Mouse (Mus musculus): Measurements from ENCODE around the gene Fkbp9. TPM values are rescaled to one million over a fixed set of nuclear protein-coding genes. Genes with fewer than 3 reads are reported as not detected.
"Not testable (repeated sequence)": the region's sequence is repeated elsewhere in the genome, so short reads cannot be mapped to it uniquely, and the experiment has no call there.

Gene Fkbp9
- total and polyA plus RNA-seq, 2 experiments from 2014 or later = 90.2 to 123 TPM

DNA sequence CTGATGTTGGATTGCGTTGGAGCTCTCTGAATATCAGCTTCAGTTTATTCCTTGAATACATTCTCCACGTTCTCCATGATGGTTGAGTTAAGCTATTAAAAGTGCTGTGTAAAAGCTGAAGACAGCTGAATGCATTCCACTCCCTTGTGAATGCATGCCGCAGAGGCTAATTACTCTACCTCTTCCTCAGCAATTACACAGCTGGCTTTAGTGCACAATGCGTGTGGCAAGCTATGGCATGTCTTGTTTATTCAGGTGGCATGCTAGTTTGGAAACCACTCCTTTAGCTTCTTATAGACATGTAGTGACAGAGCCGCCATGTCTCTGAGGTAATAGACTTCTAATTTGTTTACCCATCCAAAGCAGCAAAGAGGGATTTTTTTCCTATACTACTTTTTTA, 24.9 kb downstream of the Fkbp9 start:
- TF ChIP-seq CTCF (IDR thresholded peaks at IDR 0.05; ENCODE audit: low read depth) = no peak
- no peak for TF ChIP-seq EP300 (IDR thresholded peaks at IDR 0.05; ENCODE audit: low read depth)
- H3K36me3 ChIP-seq (replicated peaks; ENCODE audit: control insufficient read depth, insufficient read depth, low read length) = peaks cover 43% of the 10 kb centered on the region
- H3K9ac ChIP-seq (replicated peaks; ENCODE audit: low read depth, low read length) = no peak overlapping the region
- no peak for DNase-seq (ENCODE audit: low spot score)
- 65% methylated on average over 5 of the region's 5 CpGs for WGBS
- H3K4me1 ChIP-seq (ENCODE audit: control insufficient read depth, insufficient read depth) = no peaks in the 10 kb centered on the region
- H3K4me2 ChIP-seq (ENCODE audit: low read depth, low read length) = no peak overlapping the region
- ATAC-seq (ENCODE audit: insufficient read depth, low read depth) = no peak
- no peaks in the 10 kb centered on the region for H3K27me3 ChIP-seq (ENCODE audit: control insufficient read depth, insufficient read depth, low read length)
- H3K9me3 ChIP-seq (replicated peaks; ENCODE audit: control insufficient read depth, low read length) = no peaks in the 10 kb centered on the region
- H3K27ac ChIP-seq (ENCODE audit: low read depth) = no peak overlapping the region
- no peak overlapping the region for H3K4me3 ChIP-seq (ENCODE audit: low read depth, low read length)

- H3K9ac ChIP-seq (replicated peaks; ENCODE audit: low read depth, low read length) = no peak overlapping the region
- TF ChIP-seq CTCF (IDR thresholded peaks at IDR 0.05; ENCODE audit: low read depth) (no peak), EP300 (IDR thresholded peaks at IDR 0.05; ENCODE audit: low read depth) (no peak)
- ATAC-seq (ENCODE audit: insufficient read depth, low read depth) = 0 out of 2 replicates have a peak, but pooled peaks have one; percentile 41
Measured at GRCm38 (mm10) chr6:56860205-56860848, 28.5 kb downstream of the Fkbp9 start.

GRCm38 (mm10) chr6:56866899-56867298, 35.0 kb downstream of the Fkbp9 start:
- 100% methylated on average over 1 of the region's 1 CpGs for WGBS

More at GRCm38 (mm10) chr6:56860205-56860848, 28.5 kb downstream of the Fkbp9 start:
- Histone ChIP-seq H3K4me3 (ENCODE audit: low read depth, low read length) (no peak overlapping the region), H3K27ac (ENCODE audit: low read depth) (no peak overlapping the region; the same call in 1 of the 2 replicates), H3K9me3 (replicated peaks; ENCODE audit: control insufficient read depth, low read length) (no peaks in the 10 kb centered on the region), H3K4me1 (ENCODE audit: control insufficient read depth, insufficient read depth) (no peaks in the 10 kb centered on the region), H3K36me3 (replicated peaks; ENCODE audit: control insufficient read depth, insufficient read depth, low read length) (peaks cover 37% of the 10 kb centered on the region), H3K4me2 (ENCODE audit: low read depth, low read length) (no peak overlapping the region), H3K27me3 (ENCODE audit: control insufficient read depth, insufficient read depth, low read length) (no peaks in the 10 kb centered on the region)
- no peak for DNase-seq (ENCODE audit: low spot score)
- WGBS = 74% methylated on average over 8 of the region's 8 CpGs

GRCm38 (mm10) chr6:56868565-56868964, 36.7 kb downstream of the Fkbp9 start:
- 53% methylated on average over 8 of the region's 8 CpGs for WGBS
- H3K36me3 ChIP-seq (replicated peaks; ENCODE audit: control insufficient read depth, insufficient read depth, low read length) = peaks cover 26% of the 10 kb centered on the region
- no peaks in the 10 kb centered on the region for H3K4me1 ChIP-seq (ENCODE audit: control insufficient read depth, insufficient read depth)
- TF ChIP-seq CTCF (IDR thresholded peaks at IDR 0.05; ENCODE audit: low read depth) (no peak), EP300 (IDR thresholded peaks at IDR 0.05; ENCODE audit: low read depth) (no peak)
- H3K27ac ChIP-seq (ENCODE audit: low read depth) = no peak overlapping the region
- no peak overlapping the region for H3K4me3 ChIP-seq (ENCODE audit: low read depth, low read length)
- H3K9me3 ChIP-seq (replicated peaks; ENCODE audit: control insufficient read depth, low read length) = no peaks in the 10 kb centered on the region
- H3K9ac ChIP-seq (replicated peaks; ENCODE audit: low read depth, low read length) = no peak overlapping the region
- ATAC-seq (ENCODE audit: insufficient read depth, low read depth) (no peak), DNase-seq (ENCODE audit: low spot score) (no peak)
- no peak overlapping the region for H3K4me2 ChIP-seq (ENCODE audit: low read depth, low read length)
- H3K27me3 ChIP-seq (ENCODE audit: control insufficient read depth, insufficient read depth, low read length) = no peaks in the 10 kb centered on the region

More at GRCm38 (mm10) chr6:56866899-56867298, 35.0 kb downstream of the Fkbp9 start:
- not testable (repeated sequence) for H3K4me3 ChIP-seq (ENCODE audit: low read depth, low read length); H3K4me1 ChIP-seq (ENCODE audit: control insufficient read depth, insufficient read depth); H3K9ac ChIP-seq (replicated peaks; ENCODE audit: low read depth, low read length); ATAC-seq (ENCODE audit: insufficient read depth, low read depth); H3K27me3 ChIP-seq (ENCODE audit: control insufficient read depth, insufficient read depth, low read length); DNase-seq (ENCODE audit: low spot score); H3K27ac ChIP-seq (ENCODE audit: low read depth); H3K4me2 ChIP-seq (ENCODE audit: low read depth, low read length); H3K9me3 ChIP-seq (replicated peaks; ENCODE audit: control insufficient read depth, low read length)
- H3K36me3 ChIP-seq (replicated peaks; ENCODE audit: control insufficient read depth, insufficient read depth, low read length) = peaks cover 27% of the 10 kb centered on the region

DNA sequence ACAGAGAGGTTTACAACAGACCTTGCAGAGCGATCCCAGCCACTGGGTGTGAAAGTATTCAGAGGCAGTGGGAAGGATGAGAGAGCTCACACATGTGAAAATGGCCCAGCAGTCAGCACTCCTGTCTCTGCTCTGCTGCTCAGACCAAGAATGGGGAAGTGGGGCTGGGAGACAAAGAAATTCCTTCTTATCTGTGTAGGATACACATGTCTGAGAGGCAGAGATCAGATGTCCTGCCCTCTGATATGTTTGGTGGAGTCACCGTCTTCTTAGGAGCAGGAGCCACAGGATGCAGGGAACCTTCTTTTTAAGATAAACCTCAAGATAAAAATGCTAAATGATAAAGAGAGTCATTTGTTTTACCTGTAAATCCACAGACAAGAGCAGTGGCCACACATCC, 38.2 kb downstream of the Fkbp9 start:
- TF ChIP-seq CTCF (IDR thresholded peaks at IDR 0.05; ENCODE audit: low read depth) (no peak), EP300 (IDR thresholded peaks at IDR 0.05; ENCODE audit: low read depth) (no peak)
- Histone ChIP-seq H3K27me3 (ENCODE audit: control insufficient read depth, insufficient read depth, low read length) (no peaks in the 10 kb centered on the region), H3K27ac (ENCODE audit: low read depth) (no peak overlapping the region), H3K4me1 (ENCODE audit: control insufficient read depth, insufficient read depth) (no peaks in the 10 kb centered on the region), H3K4me2 (ENCODE audit: low read depth, low read length) (no peak overlapping the region), H3K9ac (replicated peaks; ENCODE audit: low read depth, low read length) (no peak overlapping the region), H3K36me3 (replicated peaks; ENCODE audit: control insufficient read depth, insufficient read depth, low read length) (peaks cover 36% of the 10 kb centered on the region), H3K9me3 (replicated peaks; ENCODE audit: control insufficient read depth, low read length) (no peaks in the 10 kb centered on the region), H3K4me3 (ENCODE audit: low read depth, low read length) (no peak overlapping the region)
- WGBS = 33% methylated on average over 2 of the region's 2 CpGs
- no peak for ATAC-seq (ENCODE audit: insufficient read depth, low read depth)
- no peak for DNase-seq (ENCODE audit: low spot score)

DNA sequence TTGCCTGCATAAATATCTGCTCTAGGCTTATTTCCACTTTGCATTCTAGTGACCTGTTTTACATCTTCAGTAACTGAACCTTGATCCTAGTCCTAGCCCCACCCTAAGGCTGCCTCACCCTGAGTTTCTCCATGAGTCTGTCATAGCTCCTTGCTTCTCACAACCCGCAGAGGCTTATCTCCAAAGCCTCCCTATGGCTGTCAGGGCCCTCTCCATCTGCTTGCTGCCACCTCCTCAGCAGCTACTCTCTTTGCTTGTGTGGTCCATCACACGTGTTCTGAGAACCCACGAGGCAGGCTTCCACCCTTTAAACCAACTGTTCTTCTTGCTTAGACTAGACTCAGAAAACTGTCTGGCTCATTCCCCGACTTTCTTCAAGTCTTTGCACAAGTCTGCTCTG, 45.0 kb downstream of the Fkbp9 start:
- no peak for DNase-seq (ENCODE audit: low spot score)
- Histone ChIP-seq H3K4me2 (ENCODE audit: low read depth, low read length) (no peak overlapping the region), H3K36me3 (replicated peaks; ENCODE audit: control insufficient read depth, insufficient read depth, low read length) (peaks cover 49% of the 10 kb centered on the region), H3K27me3 (ENCODE audit: control insufficient read depth, insufficient read depth, low read length) (no peaks in the 10 kb centered on the region), H3K4me1 (ENCODE audit: control insufficient read depth, insufficient read depth) (peaks cover 9% of the 10 kb centered on the region), H3K27ac (ENCODE audit: low read depth) (no peak overlapping the region), H3K9ac (replicated peaks; ENCODE audit: low read depth, low read length) (no peak overlapping the region), H3K9me3 (replicated peaks; ENCODE audit: control insufficient read depth, low read length) (no peaks in the 10 kb centered on the region), H3K4me3 (ENCODE audit: low read depth, low read length) (no peak overlapping the region)
- ATAC-seq (ENCODE audit: insufficient read depth, low read depth) = no peak
- TF ChIP-seq CTCF (IDR thresholded peaks at IDR 0.05; ENCODE audit: low read depth) = no peak
- no peak for TF ChIP-seq EP300 (IDR thresholded peaks at IDR 0.05; ENCODE audit: low read depth)
- 42% methylated on average over 4 of the region's 4 CpGs for WGBS
